Mouse (Mus musculus) thymus, adult 2 months (tissue): ENCODE data around the gene Filip1.

Experiments
- CTCF ChIP-seq: fragments of 200-500 bp; IDR thresholded peaks from 2 replicates; pipeline ENCODE4 v1.5.1; 2012; ENCODE audit warnings: mild to moderate bottlenecking, control low read depth, low read length, moderate library complexity, borderline replicate concordance; ENCODE audit not compliant: control insufficient read depth, poor library complexity, insufficient read depth; ENCODE audit errors: extremely low read depth
- POLR2A ChIP-seq: fragments of 200-500 bp; IDR thresholded peaks from 2 replicates; pipeline ENCODE4 v1.6.1; 2012; ENCODE audit warnings: mild to moderate bottlenecking, low read length, control low read depth, moderate library complexity; ENCODE audit not compliant: control insufficient read depth, poor library complexity, insufficient read depth; ENCODE audit errors: extremely low read depth

DNA sequence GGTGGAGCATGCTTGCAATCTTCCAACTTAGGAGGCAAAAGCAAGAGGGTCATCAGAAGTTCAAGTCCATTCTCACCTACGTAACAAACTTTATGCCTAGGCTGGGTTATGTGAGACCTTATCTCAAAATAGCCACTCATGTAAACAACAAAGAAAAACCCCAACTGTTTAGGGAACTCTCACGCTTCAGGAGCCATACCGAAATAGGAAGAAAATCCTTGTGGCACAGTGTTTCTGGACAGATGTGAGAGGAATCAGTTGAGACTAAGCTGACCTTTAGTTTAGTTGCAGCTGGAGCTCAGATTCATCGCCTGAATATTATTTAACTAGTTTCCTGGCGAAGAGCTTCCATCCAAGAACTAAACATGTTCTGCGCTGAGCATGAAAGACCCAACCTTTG lies 170.0 kb downstream of the Filip1 start:
- TF ChIP-seq CTCF (no peak), POLR2A (no peak)
